Mouse (Mus musculus): Measurements from ENCODE around the gene Tmc5. TPM values are rescaled to one million over a fixed set of nuclear protein-coding genes. Genes with fewer than 3 reads are reported as not detected.

Gene Tmc5
- total RNA-seq, 2 experiments from 2014 or later = 0.23 to 0.30 TPM

- intact Hi-C loops (cut with DNase I) = no loop called here
- H3K27ac ChIP-seq = no peak overlapping the region
- H3K4me3 ChIP-seq = no peak overlapping the region
- no peak for DNase-seq (ENCODE audit: extremely low spot score in 1 of 2, low spot score in 2 of 2)
- no peak for TF ChIP-seq CTCF (IDR thresholded peaks at IDR 0.05)
Observed at GRCm38 (mm10) chr7:118611933-118612332, 14.8 kb downstream of the Tmc5 start.

GRCm38 (mm10) chr7:118614076-118614475, 17.0 kb downstream of the Tmc5 start:
- no peak overlapping the region for H3K4me3 ChIP-seq
- no peak overlapping the region for H3K27ac ChIP-seq
- DNase-seq (ENCODE audit: extremely low spot score in 1 of 2, low spot score in 2 of 2) = no peak
- no peak for TF ChIP-seq CTCF (IDR thresholded peaks at IDR 0.05)
- intact Hi-C loops (cut with DNase I) = no loop called here

GRCm38 (mm10) chr7:118618104-118618503, 21.0 kb downstream of the Tmc5 start:
- intact Hi-C loops (cut with DNase I) = no loop called here
- no peak for TF ChIP-seq CTCF (IDR thresholded peaks at IDR 0.05)
- H3K27ac ChIP-seq = no peak overlapping the region
- DNase-seq (ENCODE audit: extremely low spot score in 1 of 2, low spot score in 2 of 2) = no peak
- H3K4me3 ChIP-seq = no peak overlapping the region

- no peak for TF ChIP-seq CTCF (IDR thresholded peaks at IDR 0.05)
- DNase-seq (ENCODE audit: extremely low spot score in 1 of 2, low spot score in 2 of 2) = no peak
Observed at GRCm38 (mm10) chr7:118620243-118620906, 23.3 kb downstream of the Tmc5 start.

GRCm38 (mm10) chr7:118621094-118621493, 24.0 kb downstream of the Tmc5 start:
- DNase-seq (ENCODE audit: extremely low spot score in 1 of 2, low spot score in 2 of 2) = no peak
- TF ChIP-seq CTCF (IDR thresholded peaks at IDR 0.05) = no peak
- Histone ChIP-seq H3K27ac (no peak overlapping the region), H3K4me3 (no peak overlapping the region)
- intact Hi-C loops (cut with DNase I) = no loop called here

More at GRCm38 (mm10) chr7:118620243-118620906, 23.3 kb downstream of the Tmc5 start:
- Histone ChIP-seq H3K4me3 (no peak overlapping the region), H3K27ac (no peak overlapping the region)
- intact Hi-C loops (cut with DNase I) = no loop called here

- intact Hi-C loops (cut with DNase I) = no loop called here
- Histone ChIP-seq H3K27ac (no peak overlapping the region), H3K4me3 (no peak overlapping the region)
- no peak for DNase-seq (ENCODE audit: extremely low spot score in 1 of 2, low spot score in 2 of 2)
- TF ChIP-seq CTCF (IDR thresholded peaks at IDR 0.05) = no peak
Observed at GRCm38 (mm10) chr7:118627550-118628298, 30.6 kb downstream of the Tmc5 start.

GRCm38 (mm10) chr7:118633094-118633493, 36.0 kb downstream of the Tmc5 start:
- no peak for TF ChIP-seq CTCF (IDR thresholded peaks at IDR 0.05)
- Histone ChIP-seq H3K4me3 (no peak overlapping the region), H3K27ac (no peak overlapping the region)
- DNase-seq (ENCODE audit: extremely low spot score in 1 of 2, low spot score in 2 of 2) = no peak
- intact Hi-C loops (cut with DNase I) = no loop called here

GRCm38 (mm10) chr7:118633951-118634350, 36.9 kb downstream of the Tmc5 start:
- intact Hi-C loops (cut with DNase I) = no loop called here
- no peak overlapping the region for H3K27ac ChIP-seq
- DNase-seq (ENCODE audit: extremely low spot score in 1 of 2, low spot score in 2 of 2) = no peak
- TF ChIP-seq CTCF (IDR thresholded peaks at IDR 0.05) = no peak
- H3K4me3 ChIP-seq = no peak overlapping the region

GRCm38 (mm10) chr7:118637466-118637865, 40.4 kb downstream of the Tmc5 start:
- Histone ChIP-seq H3K4me3 (no peak overlapping the region), H3K27ac (no peak overlapping the region)
- no peak for DNase-seq (ENCODE audit: extremely low spot score in 1 of 2, low spot score in 2 of 2)
- TF ChIP-seq CTCF (IDR thresholded peaks at IDR 0.05) = no peak
- intact Hi-C loops (cut with DNase I) = no loop called here

GRCm38 (mm10) chr7:118646237-118646636, 49.1 kb downstream of the Tmc5 start:
- DNase-seq (ENCODE audit: extremely low spot score in 1 of 2, low spot score in 2 of 2) = no peak
- TF ChIP-seq CTCF (IDR thresholded peaks at IDR 0.05) = no peak
- H3K27ac ChIP-seq = no peak overlapping the region
- intact Hi-C loops (cut with DNase I) = no loop called here
- no peak overlapping the region for H3K4me3 ChIP-seq

GRCm38 (mm10) chr7:118649328-118649727, 52.2 kb downstream of the Tmc5 start:
- no peak for TF ChIP-seq CTCF (IDR thresholded peaks at IDR 0.05)
- intact Hi-C loops (cut with DNase I) = no loop called here
- Histone ChIP-seq H3K4me3 (no peak overlapping the region), H3K27ac (no peak overlapping the region)
- DNase-seq (ENCODE audit: extremely low spot score in 1 of 2, low spot score in 2 of 2) = peak in 1 of 2 experiments; percentile 10

GRCm38 (mm10) chr7:118650119-118650518, 53.0 kb downstream of the Tmc5 start:
- DNase-seq (ENCODE audit: extremely low spot score in 1 of 2, low spot score in 2 of 2) = no peak
- no peak for TF ChIP-seq CTCF (IDR thresholded peaks at IDR 0.05)
- intact Hi-C loops (cut with DNase I) = no loop called here
- no peak overlapping the region for H3K4me3 ChIP-seq
- no peak overlapping the region for H3K27ac ChIP-seq

Data from left cerebral cortex, adult 2 months (tissue).